Mouse (Mus musculus) heart, embryonic 12.5 days (tissue): ENCODE results near the gene Icam1. TPM values are rescaled to one million over a fixed set of nuclear protein-coding genes. Genes with fewer than 3 reads are reported as not detected.
"Not testable (repeated sequence)": the region's sequence is repeated elsewhere in the genome, so short reads cannot be mapped to it uniquely, and the experiment has no call there.

Source experiments
- ATAC-seq: fragments of 200-750 bp; cut with Nextera tagmentation; 2 replicates; pipeline ENCODE4 v1.8.0; 2017; ENCODE audit warnings: moderate TSS enrichment, moderate library complexity; ENCODE audit not compliant: insufficient number of reproducible peaks, low FRiP score
- H3K27ac ChIP-seq: fragments of 300-500 bp; sonication (generic); 2 replicates; pipeline ENCODE4 v1.5.1; 2016; ENCODE audit warnings: mild to moderate bottlenecking, moderate library complexity; ENCODE audit not compliant: poor library complexity, severe bottlenecking
- H3K27me3 ChIP-seq: fragments of 300-500 bp; sonication (generic); replicated peaks from 2 replicates; pipeline ENCODE4 v1.6.1; 2016; ENCODE audit warnings: mild to moderate bottlenecking, moderate library complexity
- H3K36me3 ChIP-seq: fragments of 300-500 bp; sonication (generic); 2 replicates; pipeline ENCODE4 v1.6.1; 2016; ENCODE audit warnings: mild to moderate bottlenecking, moderate library complexity
- H3K4me1 ChIP-seq: fragments of 300-500 bp; sonication (generic); replicated peaks from 2 replicates; pipeline ENCODE4 v1.6.1; 2016; ENCODE audit warnings: mild to moderate bottlenecking
- H3K4me2 ChIP-seq: fragments of 300-500 bp; sonication (generic); 2 replicates; pipeline ENCODE4 v1.6.1; 2016; ENCODE audit warnings: mild to moderate bottlenecking, moderate library complexity
- H3K4me3 ChIP-seq: fragments of 300-500 bp; sonication (generic); 2 replicates; pipeline ENCODE4 v1.5.1; 2016; ENCODE audit warnings: mild to moderate bottlenecking
- H3K9ac ChIP-seq: fragments of 300-500 bp; sonication (generic); 2 replicates; pipeline ENCODE4 v1.6.1; 2016; ENCODE audit warnings: mild to moderate bottlenecking, moderate library complexity
- H3K9me3 ChIP-seq: fragments of 300-500 bp; sonication (generic); replicated peaks from 2 replicates; pipeline ENCODE4 v1.6.1; 2016; ENCODE audit warnings: mild to moderate bottlenecking, moderate library complexity
- WGBS: fragments of 180-500 bp; shearing (Covaris S2); methylation state at CpG from one replicate; pipeline ENCODE4 v1.1.7; 2016; 5-methylcytosine and 5-hydroxymethylcytosine counted together
- polyA plus RNA-seq: library from polyadenylated mRNA; unstranded; fragments of >200 nt; fragmentation: Nextera tagmentation; extraction: Ambion mirVana; gene quantifications from 2 replicates; pipeline ENCODE4 v1.2.1, GENCODE M21; 2016

Icam1 gene
- polyA plus RNA-seq, 1 experiment from 2014 or later: 8.9 TPM

- 39% methylated on average over 2 of the region's 2 CpGs for WGBS
- Histone ChIP-seq H3K27ac (no peak overlapping the region), H3K4me1 (peaks cover 7% of the 10 kb centered on the region), H3K36me3 (peaks cover 41% of the 10 kb centered on the region), H3K27me3 (peaks cover 17% of the 10 kb centered on the region), H3K9ac (no peak overlapping the region), H3K4me2 (no peak overlapping the region), H3K4me3 (no peak overlapping the region), H3K9me3 (no peaks in the 10 kb centered on the region)
- no peak for ATAC-seq
Observed at GRCm38 (mm10) chr9:21010362-21010761, 5.4 kb upstream of the Icam1 start.

GRCm38 (mm10) chr9:21010939-21011541 is 4.7 kb upstream of the Icam1 start:
- ATAC-seq, H3K9ac ChIP-seq, H3K4me3 ChIP-seq, H3K4me2 ChIP-seq, H3K9me3 ChIP-seq: not testable (repeated sequence)
- Histone ChIP-seq H3K4me1 (peaks cover 14% of the 10 kb centered on the region), H3K27me3 (peaks cover 24% of the 10 kb centered on the region), H3K27ac (peak overlapping the region; percentile 28; the same call in 1 of the 2 replicates), H3K36me3 (peaks cover 34% of the 10 kb centered on the region)
- WGBS: 66% methylated on average over 9 of the region's 9 CpGs

GRCm38 (mm10) chr9:21011846-21012312 is 3.9 kb upstream of the Icam1 start:
- 0 out of 2 replicates have a peak, but pooled peaks have one; percentile 36 for ATAC-seq
- Histone ChIP-seq H3K27ac (peak overlapping the region; percentile 28), H3K4me3 (no peak overlapping the region), H3K36me3 (peaks cover 27% of the 10 kb centered on the region), H3K9me3 (no peaks in the 10 kb centered on the region), H3K27me3 (peaks cover 32% of the 10 kb centered on the region), H3K9ac (no peak overlapping the region), H3K4me1 (peaks cover 22% of the 10 kb centered on the region), H3K4me2 (no peak overlapping the region)
- WGBS: 42% methylated on average over 5 of the region's 5 CpGs

- Histone ChIP-seq H3K4me2 (no peak overlapping the region), H3K27me3 (peaks cover 37% of the 10 kb centered on the region), H3K9me3 (no peaks in the 10 kb centered on the region), H3K9ac (no peak overlapping the region), H3K27ac (peak overlapping the region; percentile 28; the same call in 1 of the 2 replicates), H3K4me3 (no peak overlapping the region), H3K4me1 (peaks cover 23% of the 10 kb centered on the region), H3K36me3 (peaks cover 22% of the 10 kb centered on the region)
- 48% methylated on average over 1 of the region's 1 CpGs for WGBS
- no peak for ATAC-seq
Observed at GRCm38 (mm10) chr9:21012368-21012767, 3.4 kb upstream of the Icam1 start.

GRCm38 (mm10) chr9:21014691-21015570 is 854 bp upstream of the Icam1 start:
- Histone ChIP-seq H3K4me1 (peaks cover 23% of the 10 kb centered on the region), H3K9ac (peak overlapping the region; percentile 57), H3K9me3 (no peaks in the 10 kb centered on the region), H3K4me3 (peak overlapping the region; percentile 50), H3K36me3 (no peaks in the 10 kb centered on the region), H3K27me3 (peaks cover 52% of the 10 kb centered on the region), H3K4me2 (peak overlapping the region; percentile 78), H3K27ac (peak overlapping the region; percentile 53)
- peak; percentile 50 for ATAC-seq
- 3% methylated on average over 29 of the region's 29 CpGs for WGBS

- Histone ChIP-seq H3K4me1 (peaks cover 23% of the 10 kb centered on the region), H3K36me3 (no peaks in the 10 kb centered on the region), H3K9me3 (no peaks in the 10 kb centered on the region), H3K9ac (no peak overlapping the region; the same call in 1 of the 2 replicates), H3K4me3 (peak overlapping the region; percentile 50), H3K27me3 (peaks cover 61% of the 10 kb centered on the region), H3K4me2 (peak overlapping the region; percentile 78), H3K27ac (no peak overlapping the region)
- WGBS: 4% methylated on average over 17 of the region's 17 CpGs
- ATAC-seq: no peak
Observed at GRCm38 (mm10) chr9:21016331-21017176, 769 bp downstream of the Icam1 start.

- peaks cover 23% of the 10 kb centered on the region for H3K4me1 ChIP-seq
- peaks cover 61% of the 10 kb centered on the region for H3K27me3 ChIP-seq
- no peaks in the 10 kb centered on the region for H3K9me3 ChIP-seq
- peak overlapping the region; percentile 78 for H3K4me2 ChIP-seq
- H3K36me3 ChIP-seq: no peaks in the 10 kb centered on the region; the same call in 1 of the 2 replicates
- ATAC-seq: no peak
- H3K9ac ChIP-seq: no peak overlapping the region
- WGBS: 29% methylated on average over 4 of the region's 4 CpGs
- no peak overlapping the region for H3K27ac ChIP-seq
- H3K4me3 ChIP-seq: 0 out of 2 replicates have a peak overlapping the region, but pooled peaks have one; percentile 10
Observed at GRCm38 (mm10) chr9:21017177-21017575, 1.4 kb downstream of the Icam1 start.

GRCm38 (mm10) chr9:21018600-21018999 is 2.8 kb downstream of the Icam1 start:
- no peak overlapping the region for H3K27ac ChIP-seq
- peaks cover 61% of the 10 kb centered on the region for H3K27me3 ChIP-seq
- 69% methylated on average over 2 of the region's 2 CpGs for WGBS
- H3K36me3 ChIP-seq: no peaks in the 10 kb centered on the region; the same call in 1 of the 2 replicates
- H3K4me3 ChIP-seq: no peak overlapping the region
- H3K4me2 ChIP-seq: no peak overlapping the region
- ATAC-seq: no peak
- no peak overlapping the region for H3K9ac ChIP-seq
- no peaks in the 10 kb centered on the region for H3K9me3 ChIP-seq
- H3K4me1 ChIP-seq: peaks cover 23% of the 10 kb centered on the region

GRCm38 (mm10) chr9:21021363-21021762 is 5.6 kb downstream of the Icam1 start:
- Histone ChIP-seq H3K9me3 (no peaks in the 10 kb centered on the region), H3K4me3 (no peak overlapping the region), H3K36me3 (no peaks in the 10 kb centered on the region; the same call in 1 of the 2 replicates), H3K27ac (no peak overlapping the region), H3K27me3 (peaks cover 45% of the 10 kb centered on the region), H3K4me2 (no peak overlapping the region), H3K4me1 (0 out of 2 replicates have a peak, but pooled peaks cover 7% of the 10 kb centered on the region), H3K9ac (no peak overlapping the region)
- 75% methylated on average over 3 of the region's 3 CpGs for WGBS
- no peak for ATAC-seq

- no peak overlapping the region for H3K4me3 ChIP-seq
- 0 out of 2 replicates have a peak, but pooled peaks cover 4% of the 10 kb centered on the region for H3K4me1 ChIP-seq
- no peak for ATAC-seq
- no peaks in the 10 kb centered on the region for H3K9me3 ChIP-seq
- no peaks in the 10 kb centered on the region; the same call in 1 of the 2 replicates for H3K36me3 ChIP-seq
- 56% methylated on average over 6 of the region's 6 CpGs for WGBS
- H3K4me2 ChIP-seq: no peak overlapping the region
- H3K9ac ChIP-seq: no peak overlapping the region
- no peak overlapping the region for H3K27ac ChIP-seq
- H3K27me3 ChIP-seq: peaks cover 45% of the 10 kb centered on the region
Observed at GRCm38 (mm10) chr9:21022288-21022687, 6.5 kb downstream of the Icam1 start.
